Mouse (Mus musculus): ENCODE results near the gene Cavin1. TPM values are rescaled to one million over a fixed set of nuclear protein-coding genes. Genes with fewer than 3 reads are reported as not detected.

The Cavin1 gene
- polyA plus RNA-seq, 1 experiment from 2014 or later = 143 TPM

GRCm38 (mm10) chr11:100974381-100974970 is 3.8 kb upstream of the Cavin1 start:
- ATAC-seq (replicated peaks; ENCODE audit: low FRiP score, low read depth) (no peak), DNase-seq (ENCODE audit: low spot score) (no peak)
- Histone ChIP-seq H3K4me1 (replicated peaks; ENCODE audit: insufficient read depth, low read length) (no peaks in the 10 kb centered on the region), H3K27me3 (ENCODE audit: insufficient read depth, low read length) (no peaks in the 10 kb centered on the region), H3K9ac (ENCODE audit: low read depth, low read length) (no peak overlapping the region), H3K27ac (no peak overlapping the region), H3K9me3 (replicated peaks; ENCODE audit: low read length) (no peaks in the 10 kb centered on the region), H3K36me3 (ENCODE audit: insufficient read depth, low read length) (no peaks in the 10 kb centered on the region), H3K4me3 (replicated peaks; ENCODE audit: low read depth, low read length) (no peak overlapping the region), H3K4me2 (ENCODE audit: low read length) (no peak overlapping the region)
- WGBS = 59% methylated on average over 14 of the region's 14 CpGs
- TF ChIP-seq CTCF (IDR thresholded peaks at IDR 0.05; ENCODE audit: low read depth) = no peak

- Histone ChIP-seq H3K27ac (no peak overlapping the region), H3K27me3 (ENCODE audit: insufficient read depth, low read length) (no peaks in the 10 kb centered on the region), H3K36me3 (ENCODE audit: insufficient read depth, low read length) (no peaks in the 10 kb centered on the region), H3K4me3 (replicated peaks; ENCODE audit: low read depth, low read length) (no peak overlapping the region), H3K4me1 (replicated peaks; ENCODE audit: insufficient read depth, low read length) (no peaks in the 10 kb centered on the region; the same call in 1 of the 2 replicates), H3K9ac (ENCODE audit: low read depth, low read length) (no peak overlapping the region), H3K4me2 (ENCODE audit: low read length) (no peak overlapping the region), H3K9me3 (replicated peaks; ENCODE audit: low read length) (no peaks in the 10 kb centered on the region)
- DNase-seq (ENCODE audit: low spot score) (no peak), ATAC-seq (replicated peaks; ENCODE audit: low FRiP score, low read depth) (no peak)
- WGBS = 91% methylated on average over 7 of the region's 7 CpGs
- TF ChIP-seq CTCF (IDR thresholded peaks at IDR 0.05; ENCODE audit: low read depth) = no peak
These were observed 2.6 kb upstream of the Cavin1 start for GRCm38 (mm10) chr11:100973245-100973644.

- Histone ChIP-seq H3K4me2 (ENCODE audit: low read length) (no peak overlapping the region), H3K4me3 (replicated peaks; ENCODE audit: low read depth, low read length) (no peak overlapping the region), H3K9me3 (replicated peaks; ENCODE audit: low read length) (no peaks in the 10 kb centered on the region), H3K9ac (ENCODE audit: low read depth, low read length) (no peak overlapping the region), H3K27ac (0 out of 2 replicates have a peak overlapping the region, but pooled peaks have one; percentile 87), H3K27me3 (ENCODE audit: insufficient read depth, low read length) (no peaks in the 10 kb centered on the region), H3K36me3 (ENCODE audit: insufficient read depth, low read length) (no peaks in the 10 kb centered on the region), H3K4me1 (replicated peaks; ENCODE audit: insufficient read depth, low read length) (no peaks in the 10 kb centered on the region; the same call in 1 of the 2 replicates)
- no peak for TF ChIP-seq CTCF (IDR thresholded peaks at IDR 0.05; ENCODE audit: low read depth)
- ATAC-seq (replicated peaks; ENCODE audit: low FRiP score, low read depth) = no peak
- WGBS = 72% methylated on average over 10 of the region's 10 CpGs
- DNase-seq (ENCODE audit: low spot score) = no peak
These were observed 768 bp upstream of the Cavin1 start for GRCm38 (mm10) chr11:100971455-100971854.

GRCm38 (mm10) chr11:100969744-100970556 is 737 bp downstream of the Cavin1 start:
- H3K36me3 ChIP-seq (ENCODE audit: insufficient read depth, low read length) = no peaks in the 10 kb centered on the region
- DNase-seq (ENCODE audit: low spot score) (peak; percentile 86), ATAC-seq (replicated peaks; ENCODE audit: low FRiP score, low read depth) (peak; percentile 70)
- H3K4me1 ChIP-seq (replicated peaks; ENCODE audit: insufficient read depth, low read length) = peaks cover 3% of the 10 kb centered on the region; the same call in 1 of the 2 replicates
- peak overlapping the region; percentile 64 for H3K4me3 ChIP-seq (replicated peaks; ENCODE audit: low read depth, low read length)
- under 1% methylated on average over 65 of the region's 65 CpGs for WGBS
- peak overlapping the region; percentile 70 for H3K4me2 ChIP-seq (ENCODE audit: low read length)
- H3K27me3 ChIP-seq (ENCODE audit: insufficient read depth, low read length) = no peaks in the 10 kb centered on the region
- H3K27ac ChIP-seq = peak overlapping the region; percentile 87
- H3K9ac ChIP-seq (ENCODE audit: low read depth, low read length) = peak overlapping the region; percentile 73
- TF ChIP-seq CTCF (IDR thresholded peaks at IDR 0.05; ENCODE audit: low read depth) = no peak
- H3K9me3 ChIP-seq (replicated peaks; ENCODE audit: low read length) = no peaks in the 10 kb centered on the region

GRCm38 (mm10) chr11:100969189-100969743 is 1.4 kb downstream of the Cavin1 start:
- H3K4me3 ChIP-seq (replicated peaks; ENCODE audit: low read depth, low read length) = peak overlapping the region; percentile 64
- WGBS = 1% methylated on average over 32 of the region's 35 CpGs
- peak overlapping the region; percentile 73 for H3K9ac ChIP-seq (ENCODE audit: low read depth, low read length)
- H3K9me3 ChIP-seq (replicated peaks; ENCODE audit: low read length) = no peaks in the 10 kb centered on the region
- TF ChIP-seq CTCF (IDR thresholded peaks at IDR 0.05; ENCODE audit: low read depth) = no peak
- H3K4me2 ChIP-seq (ENCODE audit: low read length) = peak overlapping the region; percentile 70
- H3K27me3 ChIP-seq (ENCODE audit: insufficient read depth, low read length) = no peaks in the 10 kb centered on the region
- ATAC-seq (replicated peaks; ENCODE audit: low FRiP score, low read depth) = peak; percentile 15; the same call in 1 of the 2 replicates
- DNase-seq (ENCODE audit: low spot score) = no peak
- peak overlapping the region; percentile 87 for H3K27ac ChIP-seq
- H3K4me1 ChIP-seq (replicated peaks; ENCODE audit: insufficient read depth, low read length) = peaks cover 3% of the 10 kb centered on the region; the same call in 1 of the 2 replicates
- no peaks in the 10 kb centered on the region for H3K36me3 ChIP-seq (ENCODE audit: insufficient read depth, low read length)

GRCm38 (mm10) chr11:100968501-100968900 is 2.2 kb downstream of the Cavin1 start:
- H3K4me1 ChIP-seq (replicated peaks; ENCODE audit: insufficient read depth, low read length) = peaks cover 3% of the 10 kb centered on the region; the same call in 1 of the 2 replicates
- H3K4me2 ChIP-seq (ENCODE audit: low read length) = peak overlapping the region; percentile 70
- H3K9ac ChIP-seq (ENCODE audit: low read depth, low read length) = peak overlapping the region; percentile 73
- WGBS = 76% methylated on average over 5 of the region's 5 CpGs
- TF ChIP-seq CTCF (IDR thresholded peaks at IDR 0.05; ENCODE audit: low read depth) = no peak
- H3K27me3 ChIP-seq (ENCODE audit: insufficient read depth, low read length) = no peaks in the 10 kb centered on the region
- H3K36me3 ChIP-seq (ENCODE audit: insufficient read depth, low read length) = no peaks in the 10 kb centered on the region
- peak overlapping the region; percentile 64 for H3K4me3 ChIP-seq (replicated peaks; ENCODE audit: low read depth, low read length)
- no peaks in the 10 kb centered on the region for H3K9me3 ChIP-seq (replicated peaks; ENCODE audit: low read length)
- no peak for ATAC-seq (replicated peaks; ENCODE audit: low FRiP score, low read depth)
- H3K27ac ChIP-seq = peak overlapping the region; percentile 87; the same call in 1 of the 2 replicates
- DNase-seq (ENCODE audit: low spot score) = no peak
